Mouse (Mus musculus): ENCODE measurements around the gene Fbln2. TPM values are rescaled to one million over a fixed set of nuclear protein-coding genes. Genes with fewer than 3 reads are reported as not detected.

The Fbln2 gene
- polyA plus RNA-seq, 1 experiment from 2014 or later = 22.1 TPM

GRCm38 (mm10) chr6:91186161-91186931, 25.9 kb upstream of the Fbln2 start:
- no peak for ATAC-seq (ENCODE audit: low FRiP score, low TSS enrichment)
- Histone ChIP-seq H3K4me1 (ENCODE audit: control insufficient read depth, insufficient read depth, low read length) (no peaks in the 10 kb centered on the region), H3K27me3 (ENCODE audit: control insufficient read depth, insufficient read depth, low read length) (no peaks in the 10 kb centered on the region), H3K36me3 (ENCODE audit: control insufficient read depth, insufficient read depth, low read length) (no peaks in the 10 kb centered on the region), H3K9me3 (ENCODE audit: control insufficient read depth, low read length) (no peaks in the 10 kb centered on the region), H3K27ac (ENCODE audit: low read depth, low read length) (no peak overlapping the region), H3K4me2 (replicated peaks; ENCODE audit: low read depth, low read length) (no peak overlapping the region), H3K9ac (ENCODE audit: low read depth, low read length) (no peak overlapping the region), H3K4me3 (ENCODE audit: low read length) (no peak overlapping the region)
- WGBS = 46% methylated on average over 4 of the region's 4 CpGs

DNA sequence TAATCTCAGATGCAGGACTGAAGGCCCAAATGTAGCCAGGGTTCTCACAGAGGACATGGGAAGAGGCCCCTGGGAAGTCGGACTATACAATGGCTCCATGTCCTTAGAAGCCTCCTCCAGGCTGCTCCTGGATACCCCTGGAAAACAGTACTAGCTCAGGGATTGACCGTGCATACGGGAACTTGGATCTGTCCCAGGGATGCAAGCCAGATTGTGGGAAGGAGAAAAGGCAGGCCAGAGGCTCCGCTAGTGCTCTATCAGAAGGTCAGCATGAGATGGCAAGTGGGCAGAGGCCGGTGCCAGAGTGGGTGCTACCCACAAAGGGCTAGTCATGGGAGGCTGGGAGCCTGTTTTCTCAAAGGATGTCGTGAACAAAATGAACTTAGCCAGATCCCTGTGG, 25.3 kb upstream of the Fbln2 start:
- H3K27ac ChIP-seq (ENCODE audit: low read depth, low read length) = no peak overlapping the region
- H3K9me3 ChIP-seq (ENCODE audit: control insufficient read depth, low read length) = no peaks in the 10 kb centered on the region
- no peaks in the 10 kb centered on the region for H3K4me1 ChIP-seq (ENCODE audit: control insufficient read depth, insufficient read depth, low read length)
- no peak overlapping the region for H3K9ac ChIP-seq (ENCODE audit: low read depth, low read length)
- ATAC-seq (ENCODE audit: low FRiP score, low TSS enrichment) = no peak
- H3K27me3 ChIP-seq (ENCODE audit: control insufficient read depth, insufficient read depth, low read length) = no peaks in the 10 kb centered on the region
- H3K36me3 ChIP-seq (ENCODE audit: control insufficient read depth, insufficient read depth, low read length) = no peaks in the 10 kb centered on the region
- no peak overlapping the region for H3K4me3 ChIP-seq (ENCODE audit: low read length)
- H3K4me2 ChIP-seq (replicated peaks; ENCODE audit: low read depth, low read length) = no peak overlapping the region
- WGBS = 84% methylated on average over 6 of the region's 6 CpGs

DNA sequence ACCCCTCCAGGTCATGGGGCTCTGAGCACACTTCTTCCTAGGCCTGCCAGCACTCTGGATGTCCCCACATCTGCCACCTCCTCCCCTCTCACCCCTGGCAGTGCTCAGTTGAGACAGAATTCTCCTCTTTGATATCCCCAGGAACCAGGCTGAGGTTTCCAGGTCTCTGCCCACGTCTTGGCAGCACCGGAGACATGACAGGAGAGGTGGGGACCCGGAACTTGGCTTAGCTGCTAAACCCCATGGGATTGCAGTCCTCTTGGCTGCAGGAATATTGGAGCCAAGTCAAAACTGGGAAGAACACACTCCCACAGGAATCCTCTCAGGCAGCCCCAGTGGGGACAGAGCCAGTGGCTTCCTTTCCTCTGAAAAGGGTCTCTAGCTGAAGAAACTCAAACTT, 24.4 kb upstream of the Fbln2 start:
- 82% methylated on average over 3 of the region's 3 CpGs for WGBS
- ATAC-seq (ENCODE audit: low FRiP score, low TSS enrichment) = no peak
- no peak overlapping the region for H3K27ac ChIP-seq (ENCODE audit: low read depth, low read length)

DNA sequence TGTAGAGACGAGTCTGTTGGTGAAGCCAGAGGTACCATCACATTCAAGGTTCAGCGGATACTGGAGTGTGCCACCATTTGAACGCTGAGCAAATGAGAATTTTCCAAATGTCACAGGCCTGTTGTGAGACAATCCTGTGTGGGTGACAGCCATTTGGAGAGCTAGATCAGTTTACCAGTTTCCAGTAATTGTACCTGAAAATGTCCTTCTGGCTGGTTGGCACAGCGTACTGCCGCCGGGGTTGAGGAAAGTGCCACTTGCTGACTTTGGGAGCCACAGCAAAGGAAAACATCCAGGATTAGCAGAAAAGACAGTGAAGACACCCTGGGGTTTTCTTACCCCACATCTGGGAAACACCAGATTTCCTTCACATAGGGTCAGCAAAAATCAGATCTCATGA, 22.3 kb upstream of the Fbln2 start:
- ATAC-seq (ENCODE audit: low FRiP score, low TSS enrichment) = no peak
- WGBS = 90% methylated on average over 6 of the region's 6 CpGs

More for the DNA sequence above, 24.4 kb upstream of the Fbln2 start:
- no peaks in the 10 kb centered on the region for H3K36me3 ChIP-seq (ENCODE audit: control insufficient read depth, insufficient read depth, low read length)
- H3K4me1 ChIP-seq (ENCODE audit: control insufficient read depth, insufficient read depth, low read length) = no peaks in the 10 kb centered on the region
- no peak overlapping the region for H3K9ac ChIP-seq (ENCODE audit: low read depth, low read length)
- no peak overlapping the region for H3K4me2 ChIP-seq (replicated peaks; ENCODE audit: low read depth, low read length)
- H3K27me3 ChIP-seq (ENCODE audit: control insufficient read depth, insufficient read depth, low read length) = no peaks in the 10 kb centered on the region
- H3K9me3 ChIP-seq (ENCODE audit: control insufficient read depth, low read length) = no peaks in the 10 kb centered on the region
- no peak overlapping the region for H3K4me3 ChIP-seq (ENCODE audit: low read length)

DNA sequence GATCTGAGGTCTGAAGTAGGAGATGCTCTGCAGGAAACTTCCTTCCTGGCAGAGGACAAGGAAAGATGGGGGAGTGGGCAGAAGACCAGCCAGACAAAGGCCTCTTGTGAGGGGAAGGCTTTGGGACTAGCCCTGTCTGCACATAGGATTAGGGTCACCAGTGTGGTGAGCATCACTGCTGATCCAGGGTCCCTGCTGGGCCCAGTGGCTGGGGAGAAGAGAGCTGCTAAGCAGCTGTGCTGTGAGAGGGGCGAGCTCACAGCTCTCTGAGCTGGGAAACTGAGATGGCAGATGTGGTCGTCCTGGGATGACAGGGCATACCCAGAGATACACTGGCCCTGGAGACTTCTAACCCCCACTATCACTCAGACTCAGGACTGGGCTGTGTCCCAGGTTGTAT, 20.8 kb upstream of the Fbln2 start:
- Histone ChIP-seq H3K9ac (ENCODE audit: low read depth, low read length) (no peak overlapping the region), H3K4me1 (ENCODE audit: control insufficient read depth, insufficient read depth, low read length) (no peaks in the 10 kb centered on the region), H3K9me3 (ENCODE audit: control insufficient read depth, low read length) (no peaks in the 10 kb centered on the region), H3K4me2 (replicated peaks; ENCODE audit: low read depth, low read length) (no peak overlapping the region), H3K4me3 (ENCODE audit: low read length) (no peak overlapping the region), H3K27ac (ENCODE audit: low read depth, low read length) (no peak overlapping the region), H3K27me3 (ENCODE audit: control insufficient read depth, insufficient read depth, low read length) (no peaks in the 10 kb centered on the region), H3K36me3 (ENCODE audit: control insufficient read depth, insufficient read depth, low read length) (no peaks in the 10 kb centered on the region)
- ATAC-seq (ENCODE audit: low FRiP score, low TSS enrichment) = no peak
- WGBS = 67% methylated on average over 2 of the region's 2 CpGs

More for the DNA sequence above, 22.3 kb upstream of the Fbln2 start:
- Histone ChIP-seq H3K36me3 (ENCODE audit: control insufficient read depth, insufficient read depth, low read length) (no peaks in the 10 kb centered on the region), H3K9ac (ENCODE audit: low read depth, low read length) (no peak overlapping the region), H3K4me2 (replicated peaks; ENCODE audit: low read depth, low read length) (no peak overlapping the region), H3K4me1 (ENCODE audit: control insufficient read depth, insufficient read depth, low read length) (no peaks in the 10 kb centered on the region), H3K4me3 (ENCODE audit: low read length) (no peak overlapping the region), H3K27me3 (ENCODE audit: control insufficient read depth, insufficient read depth, low read length) (no peaks in the 10 kb centered on the region), H3K27ac (ENCODE audit: low read depth, low read length) (no peak overlapping the region), H3K9me3 (ENCODE audit: control insufficient read depth, low read length) (no peaks in the 10 kb centered on the region)

- Histone ChIP-seq H3K27ac (ENCODE audit: low read depth, low read length) (no peak overlapping the region), H3K4me1 (ENCODE audit: control insufficient read depth, insufficient read depth, low read length) (no peaks in the 10 kb centered on the region), H3K27me3 (ENCODE audit: control insufficient read depth, insufficient read depth, low read length) (no peaks in the 10 kb centered on the region), H3K4me3 (ENCODE audit: low read length) (no peak overlapping the region), H3K9ac (ENCODE audit: low read depth, low read length) (no peak overlapping the region), H3K4me2 (replicated peaks; ENCODE audit: low read depth, low read length) (no peak overlapping the region), H3K36me3 (ENCODE audit: control insufficient read depth, insufficient read depth, low read length) (no peaks in the 10 kb centered on the region), H3K9me3 (ENCODE audit: control insufficient read depth, low read length) (no peaks in the 10 kb centered on the region)
- 76% methylated on average over 3 of the region's 3 CpGs for WGBS
- ATAC-seq (ENCODE audit: low FRiP score, low TSS enrichment) = no peak
These were observed 19.8 kb upstream of the Fbln2 start for GRCm38 (mm10) chr6:91192421-91192820.

GRCm38 (mm10) chr6:91192851-91193545, 19.3 kb upstream of the Fbln2 start:
- no peak overlapping the region for H3K9ac ChIP-seq (ENCODE audit: low read depth, low read length)
- no peaks in the 10 kb centered on the region for H3K27me3 ChIP-seq (ENCODE audit: control insufficient read depth, insufficient read depth, low read length)
- H3K4me1 ChIP-seq (ENCODE audit: control insufficient read depth, insufficient read depth, low read length) = no peaks in the 10 kb centered on the region
- WGBS = 62% methylated on average over 1 of the region's 1 CpGs
- no peak overlapping the region for H3K4me3 ChIP-seq (ENCODE audit: low read length)
- no peaks in the 10 kb centered on the region for H3K9me3 ChIP-seq (ENCODE audit: control insufficient read depth, low read length)
- H3K27ac ChIP-seq (ENCODE audit: low read depth, low read length) = no peak overlapping the region
- H3K4me2 ChIP-seq (replicated peaks; ENCODE audit: low read depth, low read length) = no peak overlapping the region
- no peak for ATAC-seq (ENCODE audit: low FRiP score, low TSS enrichment)
- no peaks in the 10 kb centered on the region for H3K36me3 ChIP-seq (ENCODE audit: control insufficient read depth, insufficient read depth, low read length)

GRCm38 (mm10) chr6:91198456-91198855, 13.8 kb upstream of the Fbln2 start:
- no peak for ATAC-seq (ENCODE audit: low FRiP score, low TSS enrichment)
- Histone ChIP-seq H3K9ac (ENCODE audit: low read depth, low read length) (no peak overlapping the region), H3K27ac (ENCODE audit: low read depth, low read length) (no peak overlapping the region), H3K27me3 (ENCODE audit: control insufficient read depth, insufficient read depth, low read length) (no peaks in the 10 kb centered on the region), H3K4me3 (ENCODE audit: low read length) (no peak overlapping the region), H3K4me2 (replicated peaks; ENCODE audit: low read depth, low read length) (no peak overlapping the region), H3K9me3 (ENCODE audit: control insufficient read depth, low read length) (no peaks in the 10 kb centered on the region), H3K4me1 (ENCODE audit: control insufficient read depth, insufficient read depth, low read length) (no peaks in the 10 kb centered on the region), H3K36me3 (ENCODE audit: control insufficient read depth, insufficient read depth, low read length) (no peaks in the 10 kb centered on the region)
- 63% methylated on average over 2 of the region's 2 CpGs for WGBS

GRCm38 (mm10) chr6:91200429-91201188, 11.6 kb upstream of the Fbln2 start:
- no peak overlapping the region for H3K9ac ChIP-seq (ENCODE audit: low read depth, low read length)
- H3K4me3 ChIP-seq (ENCODE audit: low read length) = no peak overlapping the region
- H3K27me3 ChIP-seq (ENCODE audit: control insufficient read depth, insufficient read depth, low read length) = no peaks in the 10 kb centered on the region
- H3K36me3 ChIP-seq (ENCODE audit: control insufficient read depth, insufficient read depth, low read length) = no peaks in the 10 kb centered on the region
- no peak overlapping the region for H3K27ac ChIP-seq (ENCODE audit: low read depth, low read length)
- H3K4me2 ChIP-seq (replicated peaks; ENCODE audit: low read depth, low read length) = no peak overlapping the region
- WGBS = 38% methylated on average over 8 of the region's 8 CpGs
- peak; percentile 50; the same call in 1 of the 2 replicates for ATAC-seq (ENCODE audit: low FRiP score, low TSS enrichment)
- no peaks in the 10 kb centered on the region for H3K9me3 ChIP-seq (ENCODE audit: control insufficient read depth, low read length)
- no peaks in the 10 kb centered on the region for H3K4me1 ChIP-seq (ENCODE audit: control insufficient read depth, insufficient read depth, low read length)

All from kidney, embryonic 14.5 days (tissue).